Comparison of ENCODE assay signal across 8 mouse cellular contexts in genomic region chr11:98796515-98797216, GRCm38 (mm10). TPM values are rescaled to one million over a fixed set of nuclear protein-coding genes. Genes with fewer than 3 reads are reported as not detected.
DNase-seq lines count a peak whose midpoint lies in the region; ATAC-seq lines count a peak whose summit lies in the region.

No protein-coding gene starts in this region.

- H3K27ac ChIP-seq in intestine, embryonic 15.5 days, result peak overlapping the region; percentile 100
- H3K27ac ChIP-seq in limb, embryonic 11.5 days (replicated peaks; ENCODE audit: low read depth, low read length), result peak overlapping the region; percentile 100
- H3K27ac ChIP-seq in midbrain, embryonic 14.5 days (replicated peaks; ENCODE audit: low read depth, low read length), result peak overlapping the region; percentile 98
- H3K27ac ChIP-seq in stomach, embryonic 15.5 days, result peak overlapping the region; percentile 100

- H3K27me3 ChIP-seq in intestine, embryonic 15.5 days (replicated peaks), result no peaks in the 10 kb centered on the region
- no peaks in the 10 kb centered on the region for H3K27me3 ChIP-seq in limb, embryonic 11.5 days (ENCODE audit: control insufficient read depth, insufficient read depth, low read length)
- no peaks in the 10 kb centered on the region for H3K27me3 ChIP-seq in midbrain, embryonic 14.5 days (ENCODE audit: control insufficient read depth, insufficient read depth, low read length)
- H3K27me3 ChIP-seq in stomach, embryonic 15.5 days (replicated peaks), result no peaks in the 10 kb centered on the region

- peak overlapping the region; percentile 88 for H3K4me2 ChIP-seq in intestine, embryonic 15.5 days (replicated peaks)
- H3K4me2 ChIP-seq in limb, embryonic 11.5 days (ENCODE audit: low read depth, severe bottlenecking), result peak overlapping the region; percentile 88
- H3K4me2 ChIP-seq in midbrain, embryonic 14.5 days (ENCODE audit: low read length), result peak overlapping the region; percentile 95
- H3K4me2 ChIP-seq in stomach, embryonic 15.5 days, result peak overlapping the region; percentile 67

- DNase-seq in urinary bladder, adult 2 months (ENCODE audit: low spot score), result peak; percentile 49
- DNase-seq in urinary bladder, postnatal 10 days (ENCODE audit: low spot score), result no peak
- peak; percentile 91 for DNase-seq in embryo, embryonic 10 days (ENCODE audit: low spot score)
- peak; percentile 40 to 68 for DNase-seq in gastrocnemius, postnatal 36 days
- peak; percentile 86 for DNase-seq in limb, embryonic 11.5 days (ENCODE audit: low spot score)
- peak; percentile 93 for DNase-seq in midbrain, embryonic 14.5 days

- peaks cover 22% of the 10 kb centered on the region for H3K36me3 ChIP-seq in intestine, embryonic 15.5 days
- peaks cover 23% of the 10 kb centered on the region for H3K36me3 ChIP-seq in limb, embryonic 11.5 days (ENCODE audit: control insufficient read depth, insufficient read depth, low read length)
- H3K36me3 ChIP-seq in midbrain, embryonic 14.5 days (ENCODE audit: control insufficient read depth, insufficient read depth, low read length), result peaks cover 33% of the 10 kb centered on the region
- peaks cover 26% of the 10 kb centered on the region for H3K36me3 ChIP-seq in stomach, embryonic 15.5 days

- WGBS in intestine, embryonic 15.5 days, result under 1% methylated on average over 23 of the region's 23 CpGs
- WGBS in limb, embryonic 11.5 days, result 3% methylated on average over 23 of the region's 23 CpGs
- 4% methylated on average over 23 of the region's 23 CpGs for WGBS in midbrain, embryonic 14.5 days
- WGBS in stomach, embryonic 15.5 days, result 2% methylated on average over 23 of the region's 23 CpGs

- H3K9ac ChIP-seq in intestine, embryonic 15.5 days, result peak overlapping the region; percentile 99
- H3K9ac ChIP-seq in limb, embryonic 11.5 days (ENCODE audit: low read length), result peak overlapping the region; percentile 97
- H3K9ac ChIP-seq in midbrain, embryonic 14.5 days (replicated peaks; ENCODE audit: low read length), result peak overlapping the region; percentile 99
- peak overlapping the region; percentile 100 for H3K9ac ChIP-seq in stomach, embryonic 15.5 days

- peak overlapping the region; percentile 88 for H3K4me3 ChIP-seq in intestine, embryonic 15.5 days (replicated peaks)
- H3K4me3 ChIP-seq in limb, embryonic 11.5 days (ENCODE audit: low read depth, low read length), result peak overlapping the region; percentile 100
- peak overlapping the region; percentile 100 for H3K4me3 ChIP-seq in midbrain, embryonic 14.5 days (replicated peaks; ENCODE audit: low read depth, low read length)
- peak overlapping the region; percentile 100 for H3K4me3 ChIP-seq in stomach, embryonic 15.5 days (replicated peaks)

- peaks cover 23% of the 10 kb centered on the region for H3K4me1 ChIP-seq in intestine, embryonic 15.5 days (replicated peaks)
- H3K4me1 ChIP-seq in limb, embryonic 11.5 days (ENCODE audit: control insufficient read depth, insufficient read depth, low read length), result peaks cover 10% of the 10 kb centered on the region
- peaks cover 27% of the 10 kb centered on the region for H3K4me1 ChIP-seq in midbrain, embryonic 14.5 days (ENCODE audit: control insufficient read depth, insufficient read depth, low read length)
- peaks cover 15% of the 10 kb centered on the region for H3K4me1 ChIP-seq in stomach, embryonic 15.5 days

- peak; percentile 23; the same call in 1 of the 2 replicates for ATAC-seq in intestine, embryonic 15.5 days
- ATAC-seq in limb, embryonic 11.5 days (ENCODE audit: insufficient number of reproducible peaks, low FRiP score, low TSS enrichment, low read depth), result peak; percentile 21
- peak; percentile 55; the same call in 1 of the 2 replicates for ATAC-seq in midbrain, embryonic 14.5 days (ENCODE audit: low FRiP score, low TSS enrichment)
- ATAC-seq in stomach, embryonic 15.5 days (ENCODE audit: insufficient read depth, low FRiP score, low read depth), result 0 out of 2 replicates have a peak, but pooled peaks have one; percentile 4

- H3K9me3 ChIP-seq in intestine, embryonic 15.5 days, result no peaks in the 10 kb centered on the region
- H3K9me3 ChIP-seq in limb, embryonic 11.5 days (ENCODE audit: control insufficient read depth, low read length), result no peaks in the 10 kb centered on the region
- no peaks in the 10 kb centered on the region for H3K9me3 ChIP-seq in midbrain, embryonic 14.5 days (ENCODE audit: control insufficient read depth, low read length)
- H3K9me3 ChIP-seq in stomach, embryonic 15.5 days, result no peaks in the 10 kb centered on the region

- intact Hi-C loops in gastrocnemius, postnatal 36 days (cut with DNase I), result no loop called here

RNA-seq across cellular contexts. Expression of gene Msl1, which starts 1.4 kb away (rescaled TPM):
- 57.0 and 58.7 TPM in 2 replicates for polyA plus RNA-seq in urinary bladder, adult 2 months (2012; rRNA removed)
- 10 to 100 TPM; 49.0 to 51.4 TPM for total RNA-seq in gastrocnemius, postnatal 36 days (2021)
- 18.9 and 19.7 TPM in 2 replicates for polyA plus RNA-seq in intestine, embryonic 15.5 days (2015; fragmentation: Nextera tagmentation; extraction: Ambion mirVana)
- polyA plus RNA-seq in limb, embryonic 11.5 days (2014; fragmentation: Nextera tagmentation; extraction: Ambion mirVana), result 24.6 and 25.6 TPM in 2 replicates
- 25.0 and 35.9 TPM in 2 replicates for polyA plus RNA-seq in midbrain, embryonic 14.5 days (2014; fragmentation: Nextera tagmentation; extraction: Ambion mirVana)
- 23.0 and 23.6 TPM in 2 replicates for polyA plus RNA-seq in stomach, embryonic 15.5 days (2015; fragmentation: Nextera tagmentation; extraction: Ambion mirVana)

RNA-seq across cellular contexts. Expression of gene Casc3, which starts 8.0 kb away (rescaled TPM):
- 24.7 and 29.5 TPM in 2 replicates for polyA plus RNA-seq in urinary bladder, adult 2 months (2012; rRNA removed)
- 10 to 100 TPM; 14.2 to 21.4 TPM for total RNA-seq in gastrocnemius, postnatal 36 days (2021)
- 28.2 and 29.8 TPM in 2 replicates for polyA plus RNA-seq in intestine, embryonic 15.5 days (2015; fragmentation: Nextera tagmentation; extraction: Ambion mirVana)
- 44.9 and 51.1 TPM in 2 replicates for polyA plus RNA-seq in limb, embryonic 11.5 days (2014; fragmentation: Nextera tagmentation; extraction: Ambion mirVana)
- 46.6 and 57.3 TPM in 2 replicates for polyA plus RNA-seq in midbrain, embryonic 14.5 days (2014; fragmentation: Nextera tagmentation; extraction: Ambion mirVana)
- polyA plus RNA-seq in stomach, embryonic 15.5 days (2015; fragmentation: Nextera tagmentation; extraction: Ambion mirVana), result 31.7 and 35.3 TPM in 2 replicates

RNA-seq across cellular contexts. Expression of gene Nr1d1, which starts 21.5 kb away (rescaled TPM):
- polyA plus RNA-seq in urinary bladder, adult 2 months (2012; rRNA removed), result 119 and 219 TPM in 2 replicates
- 100 to 1,000 TPM in 1 of 2 experiments, 10 to 100 TPM in 1; 86.6 to 139 TPM for total RNA-seq in gastrocnemius, postnatal 36 days (2021)
- 2.6 and 2.7 TPM in 2 replicates for polyA plus RNA-seq in intestine, embryonic 15.5 days (2015; fragmentation: Nextera tagmentation; extraction: Ambion mirVana)
- 1.0 and 1.1 TPM in 2 replicates for polyA plus RNA-seq in limb, embryonic 11.5 days (2014; fragmentation: Nextera tagmentation; extraction: Ambion mirVana)
- polyA plus RNA-seq in midbrain, embryonic 14.5 days (2014; fragmentation: Nextera tagmentation; extraction: Ambion mirVana), result 3.0 TPM in 2 replicates
- polyA plus RNA-seq in stomach, embryonic 15.5 days (2015; fragmentation: Nextera tagmentation; extraction: Ambion mirVana), result 2.4 and 2.5 TPM in 2 replicates

RNA-seq across cellular contexts. Expression of gene Rapgefl1, which starts 39.9 kb away (rescaled TPM):
- polyA plus RNA-seq in urinary bladder, adult 2 months (2012; rRNA removed), result 56.6 and 66.4 TPM in 2 replicates
- total RNA-seq in gastrocnemius, postnatal 36 days (2021), result under 1 TPM; 0.12 to 0.15 TPM
- polyA plus RNA-seq in intestine, embryonic 15.5 days (2015; fragmentation: Nextera tagmentation; extraction: Ambion mirVana), result 1.1 and 1.2 TPM in 2 replicates
- polyA plus RNA-seq in limb, embryonic 11.5 days (2014; fragmentation: Nextera tagmentation; extraction: Ambion mirVana), result 2.2 and 2.8 TPM in 2 replicates
- 8.8 and 9.6 TPM in 2 replicates for polyA plus RNA-seq in midbrain, embryonic 14.5 days (2014; fragmentation: Nextera tagmentation; extraction: Ambion mirVana)
- polyA plus RNA-seq in stomach, embryonic 15.5 days (2015; fragmentation: Nextera tagmentation; extraction: Ambion mirVana), result 3.8 and 4.1 TPM in 2 replicates

RNA-seq across cellular contexts. Expression of gene Thra, which starts 56.2 kb away (rescaled TPM):
- polyA plus RNA-seq in urinary bladder, adult 2 months (2012; rRNA removed), result 62.2 and 88.1 TPM in 2 replicates
- 10 to 100 TPM; 72.6 to 75.7 TPM for total RNA-seq in gastrocnemius, postnatal 36 days (2021)
- polyA plus RNA-seq in intestine, embryonic 15.5 days (2015; fragmentation: Nextera tagmentation; extraction: Ambion mirVana), result 42.7 and 45.5 TPM in 2 replicates
- polyA plus RNA-seq in limb, embryonic 11.5 days (2014; fragmentation: Nextera tagmentation; extraction: Ambion mirVana), result 16.5 and 17.7 TPM in 2 replicates
- polyA plus RNA-seq in midbrain, embryonic 14.5 days (2014; fragmentation: Nextera tagmentation; extraction: Ambion mirVana), result 175 and 194 TPM in 2 replicates
- polyA plus RNA-seq in stomach, embryonic 15.5 days (2015; fragmentation: Nextera tagmentation; extraction: Ambion mirVana), result 42.7 and 44.7 TPM in 2 replicates

Comparison
In these comparisons a context has a peak if more than half of its experiments do, and no peak if none do; other contexts are left out.
1. ATAC-seq: peak in every context shown above with its lines; median percentile 55 in midbrain, embryonic 14.5 days; 23 in intestine, embryonic 15.5 days; 21 in limb, embryonic 11.5 days; 4 in stomach, embryonic 15.5 days.
2. RNA of gene Nr1d1, which starts 21.5 kb away (polyA plus RNA-seq): 119 to 219 TPM in urinary bladder, adult 2 months; 3.0 TPM in midbrain, embryonic 14.5 days, 2.6 to 2.7 TPM in intestine, embryonic 15.5 days, 2.4 to 2.5 TPM in stomach, embryonic 15.5 days and 1.0 to 1.1 TPM in limb, embryonic 11.5 days; every median in the first group is over 10 times any median in the second.
3. Peak in every context shown above with its lines, with median percentiles within 50 percentile points of each other: H3K27ac ChIP-seq, H3K4me2 ChIP-seq, H3K4me3 ChIP-seq and H3K9ac ChIP-seq.